Mouse (Mus musculus) large intestine, adult 2 months (tissue): ENCODE results near the gene Tsc2. TPM values are rescaled to one million over a fixed set of nuclear protein-coding genes. Genes with fewer than 3 reads are reported as not detected.
A peak's percentile ranks its signal among the peaks of the same experiment; 100 is the strongest.

Source experiments
- DNase-seq: peaks from one replicate; pipeline ENCODE4 v3.0.0-alpha.2; 2012; ENCODE audit warnings: low read depth, low spot score
- WGBS: fragments of 180-500 bp; shearing (Covaris S2); methylation state at CpG from one replicate; pipeline ENCODE4 v1.1.7; 2018; 5-methylcytosine and 5-hydroxymethylcytosine counted together
- polyA plus RNA-seq: library from polyadenylated mRNA; depleted of rRNA; stranded (reverse); fragments of >200 nt; gene quantifications from 2 replicates; pipeline ENCODE4 v1.2.3, GENCODE M21; 2012; rRNA removed

The Tsc2 gene
- polyA plus RNA-seq, 1 experiment: 84.7 TPM

GRCm38 (mm10) chr17:24548921-24549617, 83.4 kb downstream of the Tsc2 start:
- DNase-seq: peak; percentile 79
- 1% methylated on average over 23 of the region's 23 CpGs for WGBS

DNA sequence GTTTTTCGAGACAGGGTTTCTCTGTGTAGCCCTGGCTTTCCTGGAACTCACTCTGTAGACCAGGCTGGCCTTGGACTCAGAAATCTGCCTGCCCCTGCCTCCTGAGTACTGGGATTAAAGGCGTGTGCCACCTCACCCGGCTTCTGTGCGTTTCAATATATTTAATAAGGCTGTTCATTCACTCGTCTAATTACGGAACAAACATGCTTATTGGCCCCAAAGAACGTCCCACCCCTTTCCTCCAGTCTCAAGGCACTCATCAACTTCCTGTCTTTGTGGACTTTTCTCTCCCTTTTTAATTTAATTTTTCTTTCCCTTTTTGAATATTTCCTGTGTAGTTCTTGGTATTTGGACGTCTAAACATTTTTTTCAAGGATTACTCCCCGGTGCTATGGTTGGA, 84.0 kb downstream of the Tsc2 start:
- WGBS: 13% methylated on average over 9 of the region's 9 CpGs
- DNase-seq: no peak

- WGBS: 29% methylated on average over 3 of the region's 3 CpGs
- peak; percentile 90 for DNase-seq
Observed at GRCm38 (mm10) chr17:24546234-24546633, 86.2 kb downstream of the Tsc2 start.

Other genes with a start within 250 kb of the Tsc2 start
- gene Rnps1, start 218.1 kb downstream of the Tsc2 start, polyA plus RNA-seq: 139 and 141 TPM in 2 replicates
- gene Eci1, start 206.0 kb downstream of the Tsc2 start, polyA plus RNA-seq: 87.3 and 119 TPM in 2 replicates
- gene Dnase1l2, start 189.5 kb downstream of the Tsc2 start, polyA plus RNA-seq: 5.2 and 6.6 TPM in 2 replicates
- gene E4f1, start 162.3 kb downstream of the Tsc2 start, polyA plus RNA-seq: 50.4 and 59.4 TPM in 2 replicates
- gene Pgp, start 162.2 kb downstream of the Tsc2 start, polyA plus RNA-seq: 82.9 and 90.7 TPM in 2 replicates
- 2.6 and 2.8 TPM in 2 replicates for gene Bricd5, start 158.7 kb downstream of the Tsc2 start, polyA plus RNA-seq
- gene Mlst8, start 153.6 kb downstream of the Tsc2 start, polyA plus RNA-seq: 43.0 and 54.9 TPM in 2 replicates
- 0.26 and 0.59 TPM in 2 replicates for gene Caskin1, start 144.0 kb downstream of the Tsc2 start, polyA plus RNA-seq
- gene Traf7, start 104.7 kb downstream of the Tsc2 start, polyA plus RNA-seq: 119 and 178 TPM in 2 replicates
- gene Rab26, start 98.4 kb downstream of the Tsc2 start, polyA plus RNA-seq: 0.41 and 0.52 TPM in 2 replicates
- gene Pkd1, start 82.8 kb downstream of the Tsc2 start, polyA plus RNA-seq: 25.5 and 35.8 TPM in 2 replicates
- 7.3 and 7.5 TPM in 2 replicates for gene Nthl1, start 50 bp upstream of the Tsc2 start, polyA plus RNA-seq
- 30.0 and 37.4 TPM in 2 replicates for gene Slc9a3r2, start 17.7 kb upstream of the Tsc2 start, polyA plus RNA-seq
- gene Npw, start 25.8 kb upstream of the Tsc2 start, polyA plus RNA-seq: not detected in 2 replicates
- 52.1 and 78.3 TPM in 2 replicates for gene Zfp598, start 37.1 kb upstream of the Tsc2 start, polyA plus RNA-seq
- 1.8 and 2.7 TPM in 2 replicates for gene Syngr3, start 57.3 kb upstream of the Tsc2 start, polyA plus RNA-seq
- gene Gfer, start 63.5 kb upstream of the Tsc2 start, polyA plus RNA-seq: 22.8 and 22.9 TPM in 2 replicates
- gene Noxo1, start 63.6 kb upstream of the Tsc2 start, polyA plus RNA-seq: 181 and 212 TPM in 2 replicates
- 46.1 and 51.7 TPM in 2 replicates for gene Tbl3, start 75.0 kb upstream of the Tsc2 start, polyA plus RNA-seq
- gene Rnf151, start 85.4 kb upstream of the Tsc2 start, polyA plus RNA-seq: 0.12 and 0.35 TPM in 2 replicates
- 3,715 and 4,974 TPM in 2 replicates for gene Rps2, start 85.5 kb upstream of the Tsc2 start, polyA plus RNA-seq
- gene Ndufb10, start 91.8 kb upstream of the Tsc2 start, polyA plus RNA-seq: 371 and 397 TPM in 2 replicates
- 0.10 and 0.22 TPM in 2 replicates for gene Rpl3l, start 95.2 kb upstream of the Tsc2 start, polyA plus RNA-seq
- gene Msrb1, start 104.0 kb upstream of the Tsc2 start, polyA plus RNA-seq: 96.0 and 103 TPM in 2 replicates
- 0.98 and 1.7 TPM in 2 replicates for gene Hs3st6, start 120.4 kb upstream of the Tsc2 start, polyA plus RNA-seq
- gene Meiob, start 171.7 kb upstream of the Tsc2 start, polyA plus RNA-seq: 0.05 TPM in 1 of 2 replicates, not detected in the other
- gene Hagh, start 207.5 kb upstream of the Tsc2 start, polyA plus RNA-seq: 105 and 239 TPM in 2 replicates
- gene Fahd1, start 217.7 kb upstream of the Tsc2 start, polyA plus RNA-seq: 54.7 and 121 TPM in 2 replicates
- gene Igfals, start 233.4 kb upstream of the Tsc2 start, polyA plus RNA-seq: 1.1 and 1.4 TPM in 2 replicates